Mouse (Mus musculus) limb, embryonic 15.5 days (tissue): ENCODE measurements at regions not wholly inside any gene's neighbourhood (a gene's known extent, or its start where the extent isn't known, plus 50 kb on each side); places are given as distances from the start of the nearest gene placed in this dataset.
"Not testable (repeated sequence)": the region's sequence is repeated elsewhere in the genome, so short reads cannot be mapped to it uniquely, and the experiment has no call there.

Experiments
- ATAC-seq: fragments of 200-750 bp; cut with Nextera tagmentation; 2 replicates; pipeline ENCODE4 v1.8.0; 2017; ENCODE audit warnings: low read depth, moderate TSS enrichment; ENCODE audit not compliant: insufficient number of reproducible peaks, low FRiP score, low TSS enrichment
- H3K27ac ChIP-seq: fragments of 300-500 bp; sonication (generic); 2 replicates; pipeline ENCODE4 v1.5.1; 2015; ENCODE audit warnings: moderate library complexity, mild to moderate bottlenecking, inconsistent platforms
- H3K27me3 ChIP-seq: fragments of 300-500 bp; sonication (generic); 2 replicates; pipeline ENCODE4 v1.6.1; 2015; ENCODE audit warnings: inconsistent platforms
- H3K36me3 ChIP-seq: fragments of 300-500 bp; sonication (generic); 2 replicates; pipeline ENCODE4 v1.6.1; 2015; ENCODE audit warnings: inconsistent platforms
- H3K4me1 ChIP-seq: fragments of 300-500 bp; sonication (generic); 2 replicates; pipeline ENCODE4 v1.6.1; 2015; ENCODE audit warnings: inconsistent platforms
- H3K4me2 ChIP-seq: fragments of 300-500 bp; sonication (generic); 2 replicates; pipeline ENCODE4 v1.6.1; 2015; ENCODE audit warnings: mild to moderate bottlenecking, inconsistent platforms
- H3K4me3 ChIP-seq: fragments of 300-500 bp; sonication (generic); 2 replicates; pipeline ENCODE4 v1.5.1; 2015; ENCODE audit warnings: mild to moderate bottlenecking, inconsistent platforms
- H3K9ac ChIP-seq: fragments of 300-500 bp; sonication (generic); 2 replicates; pipeline ENCODE4 v1.6.1; 2015; ENCODE audit warnings: inconsistent platforms
- H3K9me3 ChIP-seq: fragments of 300-500 bp; sonication (generic); 2 replicates; pipeline ENCODE4 v1.6.1; 2016; ENCODE audit warnings: inconsistent platforms
- WGBS: fragments of 180-500 bp; shearing (Covaris S2); methylation state at CpG from one replicate; pipeline ENCODE4 v1.1.7; 2015; 5-methylcytosine and 5-hydroxymethylcytosine counted together

GRCm38 (mm10) chr2:18585564-18586336 lies 86.4 kb upstream of the Commd3 start:
- H3K4me3 ChIP-seq: no peak overlapping the region
- H3K27me3 ChIP-seq: peaks cover 3% of the 10 kb centered on the region; the same call in 1 of the 2 replicates
- H3K9ac ChIP-seq: no peak overlapping the region
- no peaks in the 10 kb centered on the region for H3K4me1 ChIP-seq
- ATAC-seq: no peak
- H3K4me2 ChIP-seq: no peak overlapping the region
- WGBS: 44% methylated on average over 9 of the region's 9 CpGs
- no peak overlapping the region for H3K27ac ChIP-seq
- no peaks in the 10 kb centered on the region for H3K9me3 ChIP-seq
- no peaks in the 10 kb centered on the region for H3K36me3 ChIP-seq

DNA sequence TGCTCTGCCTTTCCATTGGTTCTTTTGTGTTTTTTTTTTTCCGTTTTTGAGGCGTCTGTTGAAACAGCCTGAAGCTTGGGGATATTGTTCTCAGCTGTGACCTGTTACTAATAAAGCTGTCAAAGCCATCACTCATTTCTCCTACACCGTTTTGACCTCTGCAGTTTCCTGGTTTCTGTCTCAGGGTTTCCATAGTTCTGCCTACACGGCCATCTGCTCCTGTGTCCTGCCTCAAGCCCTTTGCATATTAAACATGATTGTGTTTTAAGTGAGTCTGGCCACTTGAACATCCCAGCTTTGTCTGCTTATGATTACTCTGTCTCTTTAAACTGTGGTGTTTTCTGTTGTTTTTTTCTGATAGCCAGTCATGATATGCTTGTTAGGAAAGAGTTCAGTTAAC lies 114.1 kb upstream of the Commd3 start:
- ATAC-seq: no peak
- Histone ChIP-seq H3K9ac (no peak overlapping the region), H3K4me1 (no peaks in the 10 kb centered on the region), H3K9me3 (no peaks in the 10 kb centered on the region), H3K27ac (no peak overlapping the region), H3K27me3 (no peaks in the 10 kb centered on the region), H3K36me3 (no peaks in the 10 kb centered on the region), H3K4me2 (no peak overlapping the region), H3K4me3 (no peak overlapping the region)
- 17% methylated on average over 4 of the region's 4 CpGs for WGBS

GRCm38 (mm10) chr2:18547964-18548643 lies 124.1 kb upstream of the Commd3 start:
- H3K27ac ChIP-seq: no peak overlapping the region
- no peak overlapping the region for H3K4me3 ChIP-seq
- H3K4me1 ChIP-seq: no peaks in the 10 kb centered on the region
- no peaks in the 10 kb centered on the region for H3K27me3 ChIP-seq
- no peaks in the 10 kb centered on the region for H3K9me3 ChIP-seq
- no peak for ATAC-seq
- H3K9ac ChIP-seq: no peak overlapping the region
- no peaks in the 10 kb centered on the region for H3K36me3 ChIP-seq
- 66% methylated on average over 5 of the region's 5 CpGs for WGBS
- H3K4me2 ChIP-seq: no peak overlapping the region

DNA sequence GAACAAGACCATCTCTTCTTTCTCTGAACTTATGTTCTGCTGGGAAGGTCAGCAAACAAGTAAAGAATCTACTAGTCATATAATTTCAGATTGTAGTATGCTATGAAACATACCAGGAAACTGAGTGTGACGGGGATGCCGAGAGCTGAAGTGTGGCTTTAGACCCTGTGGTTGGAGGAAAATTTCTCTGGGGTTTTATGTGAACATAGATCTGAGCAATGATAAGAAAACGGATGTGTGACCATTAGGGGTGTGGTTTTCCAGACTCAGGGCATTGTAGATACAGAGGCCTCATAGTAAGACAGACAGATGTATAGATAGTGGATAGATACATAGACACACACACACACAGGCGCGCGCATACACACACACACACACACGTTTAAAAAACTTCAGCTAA lies 131.8 kb upstream of the Dnajc1 start:
- H3K27ac ChIP-seq: no peak overlapping the region
- no peaks in the 10 kb centered on the region for H3K27me3 ChIP-seq
- 84% methylated on average over 7 of the region's 7 CpGs for WGBS
- H3K9me3 ChIP-seq: no peaks in the 10 kb centered on the region
- ATAC-seq: no peak
- H3K4me3 ChIP-seq: no peak overlapping the region
- H3K4me2 ChIP-seq: no peak overlapping the region
- H3K36me3 ChIP-seq: no peaks in the 10 kb centered on the region
- no peaks in the 10 kb centered on the region for H3K4me1 ChIP-seq
- H3K9ac ChIP-seq: no peak overlapping the region

GRCm38 (mm10) chr2:18523911-18524310 lies 131.3 kb upstream of the Dnajc1 start:
- Histone ChIP-seq H3K27ac (no peak overlapping the region), H3K4me2 (no peak overlapping the region), H3K4me1 (no peaks in the 10 kb centered on the region), H3K36me3 (no peaks in the 10 kb centered on the region), H3K9me3 (no peaks in the 10 kb centered on the region), H3K9ac (no peak overlapping the region), H3K27me3 (no peaks in the 10 kb centered on the region), H3K4me3 (no peak overlapping the region)
- WGBS: 67% methylated on average over 3 of the region's 3 CpGs
- ATAC-seq: no peak

- Histone ChIP-seq H3K4me1 (no peaks in the 10 kb centered on the region), H3K9me3 (no peaks in the 10 kb centered on the region), H3K27me3 (no peaks in the 10 kb centered on the region), H3K9ac (no peak overlapping the region), H3K27ac (no peak overlapping the region), H3K4me2 (no peak overlapping the region), H3K36me3 (no peaks in the 10 kb centered on the region), H3K4me3 (no peak overlapping the region)
- ATAC-seq: no peak
Measured at GRCm38 (mm10) chr2:18513435-18513834, 120.8 kb upstream of the Dnajc1 start.

- no peaks in the 10 kb centered on the region for H3K9me3 ChIP-seq
- H3K4me3 ChIP-seq: no peak overlapping the region
- H3K4me2 ChIP-seq: no peak overlapping the region
- H3K27ac ChIP-seq: no peak overlapping the region
- H3K36me3 ChIP-seq: no peaks in the 10 kb centered on the region
- no peak overlapping the region for H3K9ac ChIP-seq
- H3K4me1 ChIP-seq: no peaks in the 10 kb centered on the region
- no peak for ATAC-seq
- 100% methylated on average over 1 of the region's 1 CpGs for WGBS
- no peaks in the 10 kb centered on the region for H3K27me3 ChIP-seq
Measured at GRCm38 (mm10) chr2:18509317-18509716, 116.7 kb upstream of the Dnajc1 start.

- Histone ChIP-seq H3K27ac (no peak overlapping the region), H3K9ac (no peak overlapping the region), H3K27me3 (no peaks in the 10 kb centered on the region), H3K4me2 (no peak overlapping the region), H3K4me3 (no peak overlapping the region), H3K4me1 (no peaks in the 10 kb centered on the region), H3K9me3 (no peaks in the 10 kb centered on the region), H3K36me3 (no peaks in the 10 kb centered on the region)
- no peak for ATAC-seq
- WGBS: 38% methylated on average over 3 of the region's 3 CpGs
Measured at GRCm38 (mm10) chr2:18473361-18473771, 80.7 kb upstream of the Dnajc1 start.

DNA sequence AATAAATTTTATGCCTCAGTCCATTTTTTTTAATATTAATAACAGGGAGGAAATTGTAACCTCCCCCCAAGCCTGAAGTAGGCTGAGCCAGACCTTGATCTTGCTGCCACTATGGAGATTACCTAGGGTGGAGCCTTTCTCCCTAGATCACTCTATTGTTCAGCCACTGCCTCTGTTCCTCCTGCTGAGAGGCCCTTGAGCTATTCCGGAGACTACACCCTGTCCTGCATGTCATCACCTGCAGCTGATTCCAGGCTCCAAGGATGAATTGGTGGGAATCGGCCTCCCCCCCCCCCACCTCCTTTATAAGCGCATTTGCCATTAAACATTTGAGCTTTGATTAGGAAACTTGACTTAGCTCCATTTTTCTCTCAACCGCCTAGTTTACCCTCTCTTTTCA lies 68.3 kb upstream of the Dnajc1 start:
- WGBS: 90% methylated on average over 4 of the region's 4 CpGs
- no peaks in the 10 kb centered on the region for H3K4me1 ChIP-seq
- no peak for ATAC-seq
- no peak overlapping the region for H3K4me3 ChIP-seq
- H3K27ac ChIP-seq: no peak overlapping the region
- no peaks in the 10 kb centered on the region for H3K36me3 ChIP-seq
- H3K9ac ChIP-seq: no peak overlapping the region
- H3K27me3 ChIP-seq: no peaks in the 10 kb centered on the region
- H3K9me3 ChIP-seq: no peaks in the 10 kb centered on the region
- no peak overlapping the region for H3K4me2 ChIP-seq

GRCm38 (mm10) chr2:18460281-18460680 lies 67.7 kb upstream of the Dnajc1 start:
- WGBS: 92% methylated on average over 3 of the region's 3 CpGs
- H3K27me3 ChIP-seq, H3K4me1 ChIP-seq, H3K4me2 ChIP-seq, H3K36me3 ChIP-seq, H3K27ac ChIP-seq, ATAC-seq, H3K9ac ChIP-seq, H3K4me3 ChIP-seq, H3K9me3 ChIP-seq: not testable (repeated sequence)

DNA sequence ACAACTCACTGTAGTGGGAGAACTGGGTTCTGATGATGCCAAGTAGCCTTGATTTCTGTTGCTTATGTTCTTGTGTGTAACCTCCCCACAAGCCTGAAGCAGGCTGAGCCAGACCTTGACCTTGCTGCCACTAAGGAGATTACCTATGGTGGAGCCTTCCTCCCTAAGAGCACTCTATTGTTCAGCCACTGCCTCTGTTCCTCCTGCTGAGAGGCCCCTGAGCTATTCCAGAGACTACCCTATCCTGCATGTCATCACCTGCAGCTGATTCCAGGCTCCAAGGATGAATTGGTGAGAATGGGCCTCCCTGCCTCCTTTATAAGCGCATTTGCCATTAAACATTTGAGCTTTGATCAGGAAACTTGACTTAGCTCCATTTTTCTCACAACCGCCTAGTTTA lies 60.8 kb upstream of the Dnajc1 start:
- 37% methylated on average over 2 of the region's 2 CpGs for WGBS
- not testable (repeated sequence) for H3K4me3 ChIP-seq, H3K36me3 ChIP-seq, H3K4me1 ChIP-seq, H3K9ac ChIP-seq, H3K27me3 ChIP-seq, H3K27ac ChIP-seq, ATAC-seq, H3K9me3 ChIP-seq
- H3K4me2 ChIP-seq: 0 out of 2 replicates have a peak overlapping the region, but pooled peaks have one; percentile 14

DNA sequence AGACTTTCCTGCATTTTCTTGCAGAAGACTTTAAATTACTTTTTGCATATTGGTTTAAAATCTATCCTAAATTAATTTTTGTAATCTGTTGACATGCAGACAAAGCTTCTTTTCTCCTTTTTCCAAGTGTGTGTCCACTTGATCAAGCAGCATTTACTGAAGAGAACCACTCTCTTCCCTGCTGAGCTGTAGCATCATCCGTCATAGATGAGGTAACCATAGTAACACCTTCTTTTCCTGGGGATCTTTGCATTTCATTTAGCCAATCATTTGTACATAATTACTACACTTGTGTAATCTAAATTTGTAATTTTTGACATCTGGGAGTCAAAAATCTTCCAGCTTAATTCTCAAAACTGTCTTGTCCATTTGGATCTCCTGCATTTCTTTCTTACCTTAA lies 53.2 kb upstream of the Dnajc1 start:
- no peaks in the 10 kb centered on the region for H3K27me3 ChIP-seq
- no peaks in the 10 kb centered on the region for H3K4me1 ChIP-seq
- no peak overlapping the region for H3K4me2 ChIP-seq
- H3K9ac ChIP-seq: no peak overlapping the region
- no peak overlapping the region for H3K27ac ChIP-seq
- H3K4me3 ChIP-seq: no peak overlapping the region
- H3K36me3 ChIP-seq: no peaks in the 10 kb centered on the region
- no peak for ATAC-seq
- no peaks in the 10 kb centered on the region for H3K9me3 ChIP-seq
- WGBS: 70% methylated on average over 1 of the region's 1 CpGs
